Mouse (Mus musculus) C2C12 (cell line): Measurements from ENCODE around the gene AW549877.

Experiments
- CTCF ChIP-seq: IDR thresholded peaks from one replicate; pipeline ENCODE4 v1.5.1; 2011; ENCODE audit not compliant: control insufficient read depth, insufficient read depth, insufficient read length
- MAX ChIP-seq: IDR thresholded peaks from one replicate; pipeline ENCODE4 v1.6.1; 2011; ENCODE audit warnings: mild to moderate bottlenecking, control low read depth

- TF ChIP-seq MAX (no peak), CTCF (peak; percentile 49)
These were observed 7.6 kb downstream of the AW549877 start for GRCm38 (mm10) chr15:3987981-3988380.
